8 mouse cellular contexts compared by ENCODE assay signal in the genomic region with DNA sequence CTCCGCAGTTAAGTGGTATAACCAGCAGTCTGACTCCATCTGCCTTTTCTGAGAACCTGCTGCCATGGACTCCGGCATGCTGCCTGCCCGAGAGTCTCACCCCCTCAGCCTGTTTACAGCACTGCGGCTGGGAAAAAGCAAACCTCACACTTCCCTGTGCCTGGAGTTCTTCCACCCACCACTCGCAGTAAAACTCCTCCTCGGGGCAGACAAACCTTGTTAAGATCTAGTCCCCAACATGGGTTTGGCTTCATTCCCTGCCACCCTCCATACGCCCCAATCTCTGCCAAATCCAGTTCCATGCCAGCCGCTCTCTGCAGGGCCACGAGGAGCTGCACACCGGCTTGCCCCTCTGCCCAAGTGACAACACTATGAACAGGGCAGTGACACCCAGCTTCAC. TPM values are rescaled to one million over a fixed set of nuclear protein-coding genes. Genes with fewer than 3 reads are reported as not detected.
DNase-seq lines count a peak whose midpoint lies in the region; ATAC-seq lines count a peak whose summit lies in the region.

No protein-coding gene starts in this region.

- H3K4me3 ChIP-seq in hindbrain, embryonic 12.5 days: no peak overlapping the region

- no peak overlapping the region for H3K9ac ChIP-seq in hindbrain, embryonic 12.5 days

- H3K4me2 ChIP-seq in hindbrain, embryonic 12.5 days (replicated peaks): no peak overlapping the region

- peaks cover 10% of the 10 kb centered on the region for H3K4me1 ChIP-seq in hindbrain, embryonic 12.5 days

- peaks cover 4% of the 10 kb centered on the region; the same call in 1 of the 2 replicates for H3K9me3 ChIP-seq in hindbrain, embryonic 12.5 days (replicated peaks)

- no peaks in the 10 kb centered on the region for H3K36me3 ChIP-seq in hindbrain, embryonic 12.5 days

- ATAC-seq in hindbrain, embryonic 12.5 days (ENCODE audit: low FRiP score): no peak

- WGBS in hindbrain, embryonic 12.5 days: 80% methylated on average over 10 of the region's 10 CpGs

- no peak overlapping the region for H3K27ac ChIP-seq in hindbrain, embryonic 12.5 days

- DNase-seq in layer of hippocampus, adult 11-12 months (ENCODE audit: low spot score): peak; percentile 19
- no peak for DNase-seq in layer of hippocampus, adult 9-10 months (ENCODE audit: low spot score)
- DNase-seq in cerebellum, adult 9-11 months: peak; percentile 60
- peak; percentile 18 to 30 for DNase-seq in layer of hippocampus, postnatal 14 days (ENCODE audit: low spot score in 2 of 2)
- peak; percentile 12 for DNase-seq in right cerebral cortex, postnatal 14 days
- DNase-seq in thymus, postnatal 4 days: no peak
- no peak for DNase-seq in kidney, postnatal 10 days

- H3K27me3 ChIP-seq in hindbrain, embryonic 12.5 days: no peaks in the 10 kb centered on the region

RNA-seq across cellular contexts. Expression of a gene that starts 12.9 kb away (rescaled TPM):
- total RNA-seq in layer of hippocampus, postnatal 14 days (2021): 10 to 100 TPM in 1 of 2 experiments, 1 to 10 TPM in 1; 9.5 to 10.3 TPM
- 14.5 and 16.9 TPM in 2 replicates for polyA plus RNA-seq in hindbrain, embryonic 12.5 days (2016; fragmentation: Nextera tagmentation; extraction: Ambion mirVana)

RNA-seq across cellular contexts. Expression of a gene that starts 59.3 kb away (rescaled TPM):
- total RNA-seq in layer of hippocampus, postnatal 14 days (2021): under 1 TPM in 1 of 2 experiments, not detected in 1; 0.39 TPM
- polyA plus RNA-seq in hindbrain, embryonic 12.5 days (2016; fragmentation: Nextera tagmentation; extraction: Ambion mirVana): 0.20 and 0.26 TPM in 2 replicates

Comparison
In these comparisons a context has a peak if more than half of its experiments do, and no peak if none do; other contexts are left out.
1. DNase-seq: peak in layer of hippocampus, adult 11-12 months (single experiment), cerebellum, adult 9-11 months (single experiment), layer of hippocampus, postnatal 14 days (2 of 2) and right cerebral cortex, postnatal 14 days (single experiment); none in layer of hippocampus, adult 9-10 months (single experiment), thymus, postnatal 4 days (single experiment) and kidney, postnatal 10 days (single experiment).